Mouse (Mus musculus): ENCODE measurements around the gene Slfn8. TPM values are rescaled to one million over a fixed set of nuclear protein-coding genes. Genes with fewer than 3 reads are reported as not detected.

The Slfn8 gene
- polyA plus RNA-seq, 1 experiment, result 0.28 TPM

DNA sequence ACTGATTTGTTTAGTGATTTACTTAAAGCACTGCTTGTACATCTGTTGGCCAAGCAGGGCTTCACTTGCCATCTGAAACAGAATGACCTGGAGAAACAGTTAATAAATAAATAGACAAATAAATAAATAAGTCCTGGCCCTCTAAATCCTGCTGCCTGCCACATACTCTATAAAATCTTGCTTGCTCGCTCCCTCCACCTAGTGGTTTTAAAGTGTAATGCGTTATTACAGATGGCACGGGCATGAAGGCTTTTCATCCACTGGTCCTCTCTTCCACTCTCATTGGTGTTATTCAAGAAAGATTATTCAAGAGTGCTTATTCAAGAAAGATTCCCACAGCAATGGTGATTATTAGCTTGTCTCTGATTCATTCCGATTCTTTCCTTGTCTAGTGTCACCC, 61.0 kb downstream of the Slfn8 start:
- DNase-seq, result peak; percentile 16 to 30
- no peak overlapping the region for H3K27ac ChIP-seq (ENCODE audit: insufficient read depth, low read length)
- 15% methylated on average over 4 of the region's 4 CpGs for WGBS

DNA sequence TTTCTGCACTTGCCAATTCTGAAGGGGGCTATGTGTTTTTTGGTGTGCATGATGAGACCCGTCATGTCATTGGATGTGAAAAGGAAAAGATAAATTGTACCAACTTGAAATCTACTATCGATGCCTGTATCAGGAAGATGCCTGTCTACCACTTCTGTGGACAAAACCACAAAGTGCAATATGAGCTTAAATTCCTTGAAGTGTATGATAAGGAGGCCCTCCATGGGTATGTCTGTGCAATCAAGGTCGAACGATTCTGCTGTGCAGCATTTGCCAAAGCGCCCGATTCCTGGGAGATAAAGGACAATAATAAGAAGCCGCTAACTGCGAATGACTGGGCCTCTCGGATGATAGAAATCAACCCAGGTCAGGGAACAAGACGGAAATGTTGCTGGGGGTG, 63.7 kb downstream of the Slfn8 start:
- TF ChIP-seq CTCF (IDR thresholded peaks at IDR 0.05; ENCODE audit: borderline replicate concordance, insufficient read depth, low read depth, low read length) (no peak), POLR2A (IDR thresholded peaks at IDR 0.05; ENCODE audit: borderline replicate concordance, insufficient read depth, low read length) (no peak)
- Histone ChIP-seq H3K27me3 (ENCODE audit: control insufficient read depth, insufficient read depth, low read length) (no peaks in the 10 kb centered on the region; the same call in 1 of the 2 replicates), H3K27ac (ENCODE audit: insufficient read depth, low read length) (no peak overlapping the region), H3K4me3 (replicated peaks; ENCODE audit: insufficient read depth, low read depth, low read length) (no peak overlapping the region), H3K4me1 (ENCODE audit: control insufficient read depth, insufficient read depth, low read length) (no peaks in the 10 kb centered on the region)
- 73% methylated on average over 10 of the region's 10 CpGs for WGBS
- DNase-seq, result no peak

More for the DNA sequence above, 61.0 kb downstream of the Slfn8 start:
- no peak overlapping the region for H3K4me3 ChIP-seq (replicated peaks; ENCODE audit: insufficient read depth, low read depth, low read length)
- H3K4me1 ChIP-seq (ENCODE audit: control insufficient read depth, insufficient read depth, low read length), result no peaks in the 10 kb centered on the region
- H3K27me3 ChIP-seq (ENCODE audit: control insufficient read depth, insufficient read depth, low read length), result no peaks in the 10 kb centered on the region
- TF ChIP-seq CTCF (IDR thresholded peaks at IDR 0.05; ENCODE audit: borderline replicate concordance, insufficient read depth, low read depth, low read length) (peak; percentile 51; the same call in 1 of the 2 replicates), POLR2A (IDR thresholded peaks at IDR 0.05; ENCODE audit: borderline replicate concordance, insufficient read depth, low read length) (no peak)

DNA sequence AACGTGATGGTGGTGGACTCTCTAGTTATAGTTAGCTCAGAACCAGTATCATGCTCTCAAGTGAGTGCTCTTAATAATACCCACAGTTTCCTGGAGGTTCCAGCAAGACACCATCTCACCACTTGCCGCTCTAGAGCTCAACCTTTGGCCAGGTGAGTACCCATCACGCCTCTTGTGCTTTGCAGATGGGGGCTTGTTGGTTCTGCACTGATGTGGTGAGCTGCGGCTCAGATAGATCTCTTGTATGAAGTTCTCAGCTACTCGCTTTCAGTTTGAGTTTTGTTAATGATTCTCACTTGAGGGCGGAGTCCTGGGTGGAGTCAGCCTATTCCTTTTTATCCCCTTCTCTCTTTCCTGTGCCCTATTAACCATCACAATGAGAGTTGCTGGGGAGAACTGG, 66.0 kb downstream of the Slfn8 start:
- no peak for TF ChIP-seq CTCF (IDR thresholded peaks at IDR 0.05; ENCODE audit: borderline replicate concordance, insufficient read depth, low read depth, low read length)
- TF ChIP-seq POLR2A (IDR thresholded peaks at IDR 0.05; ENCODE audit: borderline replicate concordance, insufficient read depth, low read length), result no peak
- DNase-seq, result no peak
- WGBS, result 86% methylated on average over 6 of the region's 6 CpGs

DNA sequence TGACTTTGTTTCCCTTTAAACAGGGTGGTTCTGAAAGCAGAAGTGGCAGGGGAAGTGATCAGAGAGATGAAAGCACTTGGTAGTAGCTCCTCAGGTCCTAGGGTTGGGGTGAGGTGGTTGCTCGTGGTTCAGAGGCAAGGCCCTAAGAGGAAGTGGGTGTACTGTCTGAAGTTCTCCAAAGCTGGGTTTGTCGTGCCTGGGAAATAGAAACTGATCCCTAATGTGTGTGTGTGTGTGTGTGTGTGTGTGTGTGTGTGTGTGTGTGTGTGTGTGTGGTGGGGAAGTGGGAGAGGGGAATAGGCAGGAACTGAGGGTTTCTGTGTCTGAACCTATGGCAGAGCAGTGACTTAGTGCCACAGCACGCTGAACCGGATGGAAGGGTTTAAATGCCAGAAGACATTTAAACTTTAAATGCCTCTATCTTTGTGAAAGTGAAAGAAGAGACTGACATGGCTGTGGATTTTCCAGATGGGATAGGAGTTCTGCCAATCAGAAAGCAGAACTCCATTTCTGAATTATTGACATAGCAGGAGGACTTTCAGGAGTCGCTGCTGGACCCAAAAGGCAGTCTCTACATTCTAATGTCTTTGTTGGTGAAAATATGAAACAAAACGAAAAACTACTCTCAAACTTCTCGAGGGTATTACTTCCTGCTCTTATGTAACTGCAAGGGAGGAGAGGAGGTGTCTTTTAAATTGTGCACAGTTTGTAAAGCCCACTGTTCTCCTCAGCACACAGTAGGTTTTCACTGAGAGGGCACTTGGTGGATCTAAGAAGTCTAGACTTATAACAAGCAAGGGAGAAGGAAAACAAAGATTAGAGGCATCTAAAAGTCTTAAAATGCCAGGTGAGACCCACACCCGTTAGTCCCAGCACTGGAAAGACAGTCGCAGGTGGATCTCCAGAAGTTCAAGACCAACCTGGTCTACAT, 67.7 kb downstream of the Slfn8 start:
- no peak overlapping the region for H3K27ac ChIP-seq (ENCODE audit: insufficient read depth, low read length)
- WGBS, result 71% methylated on average over 9 of the region's 9 CpGs
- TF ChIP-seq CTCF (IDR thresholded peaks at IDR 0.05; ENCODE audit: borderline replicate concordance, insufficient read depth, low read depth, low read length) (no peak), POLR2A (IDR thresholded peaks at IDR 0.05; ENCODE audit: borderline replicate concordance, insufficient read depth, low read length) (no peak)
- no peaks in the 10 kb centered on the region for H3K4me1 ChIP-seq (ENCODE audit: control insufficient read depth, insufficient read depth, low read length)
- no peaks in the 10 kb centered on the region; the same call in 1 of the 2 replicates for H3K27me3 ChIP-seq (ENCODE audit: control insufficient read depth, insufficient read depth, low read length)
- H3K4me3 ChIP-seq (replicated peaks; ENCODE audit: insufficient read depth, low read depth, low read length), result no peak overlapping the region
- DNase-seq, result no peak

More for the DNA sequence above, 66.0 kb downstream of the Slfn8 start:
- Histone ChIP-seq H3K4me3 (replicated peaks; ENCODE audit: insufficient read depth, low read depth, low read length) (no peak overlapping the region), H3K27me3 (ENCODE audit: control insufficient read depth, insufficient read depth, low read length) (no peaks in the 10 kb centered on the region; the same call in 1 of the 2 replicates), H3K4me1 (ENCODE audit: control insufficient read depth, insufficient read depth, low read length) (no peaks in the 10 kb centered on the region), H3K27ac (ENCODE audit: insufficient read depth, low read length) (no peak overlapping the region)

Other genes starting within 250 kb of the Slfn8 start
- gene Lig3, start 239.7 kb downstream of the Slfn8 start, polyA plus RNA-seq (2012; rRNA removed), result 27.6 and 32.3 TPM in 2 replicates
- 16.8 and 18.6 TPM in 2 replicates for gene Rffl, start 149.6 kb downstream of the Slfn8 start, polyA plus RNA-seq (2012; rRNA removed)
- gene Rad51d, start 130.2 kb downstream of the Slfn8 start, polyA plus RNA-seq (2012; rRNA removed), result 20.9 and 21.2 TPM in 2 replicates
- not detected in 2 replicates for gene Fndc8, start 128.7 kb downstream of the Slfn8 start, polyA plus RNA-seq (2012; rRNA removed)
- 39.5 and 43.0 TPM in 2 replicates for gene Nle1, start 112.4 kb downstream of the Slfn8 start, polyA plus RNA-seq (2012; rRNA removed)
- 1.9 and 2.3 TPM in 2 replicates for gene Unc45b, start 110.3 kb downstream of the Slfn8 start, polyA plus RNA-seq (2012; rRNA removed)
- 3.7 and 3.8 TPM in 2 replicates for gene Slfn5, start 69.5 kb downstream of the Slfn8 start, polyA plus RNA-seq (2012; rRNA removed)
- gene Slfn9, start 29.0 kb downstream of the Slfn8 start, polyA plus RNA-seq (2012; rRNA removed), result 0.08 TPM in 2 replicates
- gene Slfn2, start 44.3 kb upstream of the Slfn8 start, polyA plus RNA-seq (2012; rRNA removed), result 0.90 and 1.1 TPM in 2 replicates
- 0.16 TPM in 1 of 2 replicates, not detected in the other for gene Slfn1, start 96.0 kb upstream of the Slfn8 start, polyA plus RNA-seq (2012; rRNA removed)
- gene Slfn4, start 154.4 kb upstream of the Slfn8 start, polyA plus RNA-seq (2012; rRNA removed), result 0.03 and 0.13 TPM in 2 replicates
- gene Slfn3, start 170.5 kb upstream of the Slfn8 start, polyA plus RNA-seq (2012; rRNA removed), result 0.33 and 0.76 TPM in 2 replicates

Measured in cerebellum, adult 2 months (tissue).